ENCODE assay signal across 15 mouse cellular contexts in genomic region chr1:66288987-66289386, GRCm38 (mm10).
"Had no signal": no experiment of that assay in that cellular context is flagged by ENCODE, and none has a peak within 500 bp of the region (broad histone marks: within the 10 kb centered on the region; RNA-seq: fewer than 3 reads in every experiment).

No protein-coding gene starts in this region.

- H3K27ac ChIP-seq: layer of hippocampus, adult 2 months; limb, embryonic 12.5 days; liver, embryonic 13.5 days; lung, embryonic 15.5 days; midbrain, embryonic 15.5 days; neural tube, embryonic 13.5 days; stomach, embryonic 15.5 days had no signal

- H3K9me3 ChIP-seq: limb, embryonic 12.5 days; liver, embryonic 13.5 days; lung, embryonic 15.5 days; midbrain, embryonic 15.5 days; neural tube, embryonic 13.5 days; stomach, embryonic 15.5 days had no signal

- H3K36me3 ChIP-seq: limb, embryonic 12.5 days; liver, embryonic 13.5 days; lung, embryonic 15.5 days; midbrain, embryonic 15.5 days; neural tube, embryonic 13.5 days; stomach, embryonic 15.5 days had no signal

- H3K4me3 ChIP-seq: layer of hippocampus, adult 2 months; limb, embryonic 12.5 days; liver, embryonic 13.5 days; lung, embryonic 15.5 days; midbrain, embryonic 15.5 days; neural tube, embryonic 13.5 days; stomach, embryonic 15.5 days had no signal

- H3K9ac ChIP-seq: limb, embryonic 12.5 days; liver, embryonic 13.5 days; liver, postnatal 0 days; lung, embryonic 15.5 days; midbrain, embryonic 15.5 days; neural tube, embryonic 13.5 days; stomach, embryonic 15.5 days had no signal

- H3K4me1 ChIP-seq: limb, embryonic 12.5 days; liver, embryonic 13.5 days; lung, embryonic 15.5 days; midbrain, embryonic 15.5 days; neural tube, embryonic 13.5 days; stomach, embryonic 15.5 days had no signal

- H3K27me3 ChIP-seq: limb, embryonic 12.5 days; liver, embryonic 13.5 days; lung, embryonic 15.5 days; midbrain, embryonic 15.5 days; neural tube, embryonic 13.5 days; stomach, embryonic 15.5 days had no signal

- DNase-seq: kidney, postnatal 10 days; kidney, postnatal 4 days; liver; liver, embryonic 13.5 days; liver, postnatal 0 days; lung, postnatal 14 days; right cerebral cortex, postnatal 14 days; thymus, adult 2 months; thymus, postnatal 36 days had no signal

- H3K4me2 ChIP-seq: limb, embryonic 12.5 days; liver, embryonic 13.5 days; lung, embryonic 15.5 days; midbrain, embryonic 15.5 days; neural tube, embryonic 13.5 days; stomach, embryonic 15.5 days had no signal

- ATAC-seq: liver, postnatal 0 days; midbrain, embryonic 15.5 days had no signal
